In genomic region chr7:27329981-27330380, GRCm38 (mm10) we compare ENCODE assay signal across 9 mouse cellular contexts. TPM values are rescaled to one million over a fixed set of nuclear protein-coding genes. Genes with fewer than 3 reads are reported as not detected.
DNase-seq lines count a peak whose midpoint lies in the region; ATAC-seq and TF ChIP-seq lines count a peak whose summit lies in the region.
"Had no signal": no experiment of that assay in that cellular context is flagged by ENCODE, and none has a peak within 500 bp of the region (broad histone marks: within the 10 kb centered on the region; RNA-seq: fewer than 3 reads in every experiment).

No protein-coding gene starts in this region.

- no peaks in the 10 kb centered on the region for H3K36me3 ChIP-seq in heart, embryonic 10.5 days
- H3K36me3 ChIP-seq in lung, postnatal 0 days (ENCODE audit: insufficient read depth, low read length), result no peaks in the 10 kb centered on the region
- no peaks in the 10 kb centered on the region for H3K36me3 ChIP-seq in intestine, postnatal 0 days (ENCODE audit: control insufficient read depth, insufficient read depth)
- peaks cover 8% of the 10 kb centered on the region for H3K36me3 ChIP-seq in stomach, embryonic 15.5 days
- H3K36me3 ChIP-seq in midbrain, embryonic 14.5 days (ENCODE audit: control insufficient read depth, insufficient read depth, low read length), result no peaks in the 10 kb centered on the region
- H3K36me3 ChIP-seq: midbrain, embryonic 15.5 days had no signal

- H3K9me3 ChIP-seq in heart, embryonic 10.5 days, result no peaks in the 10 kb centered on the region
- H3K9me3 ChIP-seq in lung, postnatal 0 days (ENCODE audit: low read length), result no peaks in the 10 kb centered on the region
- H3K9me3 ChIP-seq in intestine, postnatal 0 days (ENCODE audit: control insufficient read depth), result no peaks in the 10 kb centered on the region
- no peaks in the 10 kb centered on the region for H3K9me3 ChIP-seq in stomach, embryonic 15.5 days
- H3K9me3 ChIP-seq in midbrain, embryonic 14.5 days (ENCODE audit: control insufficient read depth, low read length), result no peaks in the 10 kb centered on the region
- H3K9me3 ChIP-seq: midbrain, embryonic 15.5 days had no signal

- 20% methylated on average over 17 of the region's 17 CpGs for WGBS in heart, embryonic 10.5 days
- 27% methylated on average over 17 of the region's 17 CpGs for WGBS in lung, postnatal 0 days
- 27% methylated on average over 17 of the region's 17 CpGs for WGBS in intestine, postnatal 0 days
- WGBS in stomach, embryonic 15.5 days, result 27% methylated on average over 17 of the region's 17 CpGs
- 21% methylated on average over 17 of the region's 17 CpGs for WGBS in midbrain, embryonic 14.5 days

- no peak for DNase-seq in heart, embryonic 10.5 days (ENCODE audit: low spot score)
- no peak for DNase-seq in heart, adult 18-20 months
- no peak for DNase-seq in lung, postnatal 0 days (ENCODE audit: low spot score)
- no peak for DNase-seq in lung, postnatal 25 days (ENCODE audit: low spot score)
- DNase-seq in adrenal gland, postnatal 4 days (ENCODE audit: low spot score in 2 of 2), result no peak
- DNase-seq in midbrain, embryonic 14.5 days, result no peak

- no peak overlapping the region for H3K9ac ChIP-seq in lung, postnatal 0 days (replicated peaks; ENCODE audit: low read depth)
- H3K9ac ChIP-seq in intestine, postnatal 0 days (ENCODE audit: low read depth, low read length), result no peak overlapping the region
- no peak overlapping the region for H3K9ac ChIP-seq in stomach, embryonic 15.5 days
- H3K9ac ChIP-seq in midbrain, embryonic 14.5 days (replicated peaks; ENCODE audit: low read length), result no peak overlapping the region
- H3K9ac ChIP-seq: midbrain, embryonic 15.5 days had no signal

- peak overlapping the region; percentile 65; the same call in 1 of the 2 replicates for H3K4me3 ChIP-seq in heart, embryonic 10.5 days
- H3K4me3 ChIP-seq in lung, postnatal 0 days (ENCODE audit: low read depth, low read length), result peak overlapping the region; percentile 51; the same call in 1 of the 2 replicates
- peak overlapping the region; percentile 58 for H3K4me3 ChIP-seq in intestine, postnatal 0 days (ENCODE audit: low read depth, low read length)
- peak overlapping the region; percentile 71 for H3K4me3 ChIP-seq in stomach, embryonic 15.5 days (replicated peaks)
- no peak overlapping the region for H3K4me3 ChIP-seq in midbrain, embryonic 14.5 days (replicated peaks; ENCODE audit: low read depth, low read length)

- peak overlapping the region; percentile 87 for H3K4me2 ChIP-seq in lung, postnatal 0 days (replicated peaks; ENCODE audit: low read depth, low read length)
- H3K4me2 ChIP-seq in intestine, postnatal 0 days (replicated peaks; ENCODE audit: low read depth), result peak overlapping the region; percentile 82
- peak overlapping the region; percentile 89 for H3K4me2 ChIP-seq in stomach, embryonic 15.5 days
- H3K4me2 ChIP-seq in midbrain, embryonic 14.5 days (ENCODE audit: low read length), result no peak overlapping the region

- peaks cover 100% of the 10 kb centered on the region for H3K27me3 ChIP-seq in heart, embryonic 10.5 days (ENCODE audit: insufficient read depth, poor library complexity, severe bottlenecking)
- no peaks in the 10 kb centered on the region for H3K27me3 ChIP-seq in lung, postnatal 0 days (replicated peaks; ENCODE audit: insufficient read depth, low read length)
- H3K27me3 ChIP-seq in intestine, postnatal 0 days (replicated peaks; ENCODE audit: control insufficient read depth, insufficient read depth, low read length), result peaks cover 65% of the 10 kb centered on the region
- peaks cover 27% of the 10 kb centered on the region; the same call in 1 of the 2 replicates for H3K27me3 ChIP-seq in stomach, embryonic 15.5 days (replicated peaks)
- peaks cover 96% of the 10 kb centered on the region for H3K27me3 ChIP-seq in midbrain, embryonic 14.5 days (ENCODE audit: control insufficient read depth, insufficient read depth, low read length)

- no peak for TF ChIP-seq EP300 in lung, postnatal 0 days (IDR thresholded peaks at IDR 0.05)

- no peak for ATAC-seq in lung, postnatal 0 days
- no peak for ATAC-seq in intestine, postnatal 0 days
- no peak for ATAC-seq in stomach, embryonic 15.5 days (ENCODE audit: insufficient read depth, low FRiP score, low read depth)
- no peak for ATAC-seq in midbrain, embryonic 14.5 days (ENCODE audit: low FRiP score, low TSS enrichment)

- H3K27ac ChIP-seq in heart, embryonic 10.5 days, result no peak overlapping the region
- H3K27ac ChIP-seq in lung, postnatal 0 days (ENCODE audit: low read length), result peak overlapping the region; percentile 62; the same call in 1 of the 2 replicates
- no peak overlapping the region for H3K27ac ChIP-seq in intestine, postnatal 0 days (ENCODE audit: low read depth, low read length)
- H3K27ac ChIP-seq in stomach, embryonic 15.5 days, result peak overlapping the region; percentile 95
- H3K27ac ChIP-seq in midbrain, embryonic 14.5 days (replicated peaks; ENCODE audit: low read depth, low read length), result no peak overlapping the region
- H3K27ac ChIP-seq: midbrain, embryonic 15.5 days had no signal

- TF ChIP-seq CTCF in lung, postnatal 0 days (IDR thresholded peaks at IDR 0.05), result no peak
- no peak for TF ChIP-seq CTCF in intestine, postnatal 0 days (IDR thresholded peaks at IDR 0.05; ENCODE audit: low read depth)

- peaks cover 67% of the 10 kb centered on the region for H3K4me1 ChIP-seq in heart, embryonic 10.5 days
- H3K4me1 ChIP-seq in lung, postnatal 0 days (ENCODE audit: insufficient read depth, low read depth, low read length), result peaks cover 18% of the 10 kb centered on the region
- H3K4me1 ChIP-seq in intestine, postnatal 0 days (replicated peaks; ENCODE audit: control insufficient read depth, insufficient read depth, low read length), result peaks cover 8% of the 10 kb centered on the region; the same call in 1 of the 2 replicates
- H3K4me1 ChIP-seq in stomach, embryonic 15.5 days, result peaks cover 50% of the 10 kb centered on the region
- peaks cover 21% of the 10 kb centered on the region; the same call in 1 of the 2 replicates for H3K4me1 ChIP-seq in midbrain, embryonic 14.5 days (ENCODE audit: control insufficient read depth, insufficient read depth, low read length)

RNA-seq across cellular contexts. Expression of gene Ltbp4, which starts 7.5 kb away (rescaled TPM):
- 19.2 and 23.6 TPM in 2 replicates for polyA plus RNA-seq in heart, embryonic 10.5 days (2016; fragmentation: Nextera tagmentation; extraction: Ambion mirVana)
- total RNA-seq in heart, adult 18-20 months (2021), result 100 to 1,000 TPM; 185 to 206 TPM
- 99.9 and 103 TPM in 2 replicates for polyA plus RNA-seq in lung, postnatal 0 days (2015; fragmentation: Nextera tagmentation; extraction: Ambion mirVana)
- 40.7 and 43.7 TPM in 2 replicates for polyA plus RNA-seq in intestine, postnatal 0 days (2015; fragmentation: Nextera tagmentation; extraction: Ambion mirVana)
- polyA plus RNA-seq in stomach, embryonic 15.5 days (2015; fragmentation: Nextera tagmentation; extraction: Ambion mirVana), result 154 and 161 TPM in 2 replicates
- 100 to 1,000 TPM in 1 of 2 experiments, 10 to 100 TPM in 1; 95.4 to 102 TPM for total RNA-seq in adrenal gland, postnatal 4 days (2021)
- 6.4 and 7.4 TPM in 2 replicates for polyA plus RNA-seq in midbrain, embryonic 14.5 days (2014; fragmentation: Nextera tagmentation; extraction: Ambion mirVana)

RNA-seq across cellular contexts. Expression of gene Shkbp1, which starts 25.8 kb away (rescaled TPM):
- 48.3 and 50.4 TPM in 2 replicates for polyA plus RNA-seq in heart, embryonic 10.5 days (2016; fragmentation: Nextera tagmentation; extraction: Ambion mirVana)
- total RNA-seq in heart, adult 18-20 months (2021), result 1 to 10 TPM; 5.6 to 6.3 TPM
- polyA plus RNA-seq in lung, postnatal 0 days (2015; fragmentation: Nextera tagmentation; extraction: Ambion mirVana), result 31.1 and 31.2 TPM in 2 replicates
- polyA plus RNA-seq in intestine, postnatal 0 days (2015; fragmentation: Nextera tagmentation; extraction: Ambion mirVana), result 26.9 and 29.1 TPM in 2 replicates
- polyA plus RNA-seq in stomach, embryonic 15.5 days (2015; fragmentation: Nextera tagmentation; extraction: Ambion mirVana), result 38.8 and 43.7 TPM in 2 replicates
- 10 to 100 TPM; 22.9 to 31.7 TPM for total RNA-seq in adrenal gland, postnatal 4 days (2021)
- polyA plus RNA-seq in midbrain, embryonic 14.5 days (2014; fragmentation: Nextera tagmentation; extraction: Ambion mirVana), result 50.4 and 52.5 TPM in 2 replicates

RNA-seq across cellular contexts. Expression of gene Gm20479, which starts 27.2 kb away (rescaled TPM):
- 1.3 and 2.1 TPM in 2 replicates for polyA plus RNA-seq in heart, embryonic 10.5 days (2016; fragmentation: Nextera tagmentation; extraction: Ambion mirVana)
- not detected for total RNA-seq in heart, adult 18-20 months (2021)
- not detected in 2 replicates for polyA plus RNA-seq in lung, postnatal 0 days (2015; fragmentation: Nextera tagmentation; extraction: Ambion mirVana)
- 0.61 and 0.72 TPM in 2 replicates for polyA plus RNA-seq in intestine, postnatal 0 days (2015; fragmentation: Nextera tagmentation; extraction: Ambion mirVana)
- polyA plus RNA-seq in stomach, embryonic 15.5 days (2015; fragmentation: Nextera tagmentation; extraction: Ambion mirVana), result 0.62 and 1.7 TPM in 2 replicates
- total RNA-seq in adrenal gland, postnatal 4 days (2021), result 1 to 10 TPM in 1 of 2 experiments, not detected in 1; 2.5 TPM
- not detected in 2 replicates for polyA plus RNA-seq in midbrain, embryonic 14.5 days (2014; fragmentation: Nextera tagmentation; extraction: Ambion mirVana)
- polyA plus RNA-seq: midbrain, embryonic 15.5 days had no signal

Comparison
In these comparisons a context has a peak if more than half of its experiments do, and no peak if none do; other contexts are left out.
1. H3K27ac ChIP-seq: peak in lung, postnatal 0 days (single experiment) and stomach, embryonic 15.5 days (single experiment); none in heart, embryonic 10.5 days (single experiment), intestine, postnatal 0 days (single experiment) and midbrain, embryonic 14.5 days (single experiment).